Mouse (Mus musculus): ENCODE measurements around the gene Vmn1r55. TPM values are rescaled to one million over a fixed set of nuclear protein-coding genes. Genes with fewer than 3 reads are reported as not detected.

Vmn1r55 gene
- total and polyA plus RNA-seq, 3 experiments = 0.01 TPM; not detected in 2

DNA sequence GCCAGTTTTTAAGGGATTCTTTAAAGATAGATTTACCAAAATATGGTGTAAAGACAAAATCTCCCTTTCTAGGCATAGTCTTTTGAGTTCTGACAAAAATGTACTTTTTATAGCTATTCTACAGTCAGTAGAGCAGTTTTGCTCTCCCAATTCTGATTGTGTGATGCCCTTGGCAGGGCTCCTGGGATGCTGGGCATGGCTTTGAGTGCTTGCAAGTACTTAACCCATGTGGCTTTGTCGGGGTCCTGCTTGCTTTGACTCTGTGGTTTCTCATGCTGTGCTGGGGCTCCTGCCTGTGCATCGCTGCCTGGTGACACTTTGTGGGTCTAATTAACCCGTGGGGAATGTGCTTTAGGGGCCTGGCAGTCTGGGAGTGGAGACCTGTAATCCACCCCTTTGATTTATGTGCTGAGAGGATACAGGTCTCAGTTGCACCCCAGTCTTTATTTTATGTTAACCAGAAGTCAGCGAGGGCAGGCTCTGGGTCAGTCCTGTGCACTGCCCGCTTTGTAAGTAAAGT lies 62.5 kb downstream of the Vmn1r55 start:
- peaks cover 85% of the 10 kb centered on the region for H3K79me2 ChIP-seq (replicated peaks; ENCODE audit: control insufficient read depth, extremely low read depth, insufficient read depth, poor library complexity, severe bottlenecking)
- H3K9me3 ChIP-seq (replicated peaks; ENCODE audit: low read length) = no peaks in the 10 kb centered on the region
- dilution Hi-C loops (cut with MboI; ENCODE audit: extremely low pct_ligation_motif_present, extremely low pct_unique_long_range_greater_than_20kb, low sequenced_read_pairs) = no loop called here
- no peak for DNase-seq (ENCODE audit: extremely low read depth)
- no peak overlapping the region for H3K9ac ChIP-seq (ENCODE audit: insufficient read depth, low read depth)
- H3K27me3 ChIP-seq (replicated peaks) = no peaks in the 10 kb centered on the region
- H3K36me3 ChIP-seq (replicated peaks in 1 of 2; ENCODE audit: control insufficient read depth in 1 of 2, insufficient read depth in 1 of 2, low read length in 1 of 2) = peaks cover 57 to 77% of the 10 kb centered on the region in 2 experiments
- no peak overlapping the region for H3K4me3 ChIP-seq (replicated peaks in 1 of 3; ENCODE audit: low read depth in 2 of 3, low read length in 2 of 3, poor library complexity in 1 of 3)
- no peak for TF ChIP-seq MXI1 (IDR thresholded peaks at IDR 0.05; ENCODE audit: low read depth, low read length)
- TF ChIP-seq UBTF (IDR thresholded peaks at IDR 0.05; ENCODE audit: low read depth, low read length) = no peak
- no peak for TF ChIP-seq TBP (conservative IDR thresholded peaks at IDR 0.05; ENCODE audit: low read depth, low read length)
- TF ChIP-seq CHD2 (IDR thresholded peaks at IDR 0.05; ENCODE audit: low read length) = no peak
- TF ChIP-seq JUND (conservative IDR thresholded peaks at IDR 0.05; ENCODE audit: low read depth, low read length) = no peak
- no peak for TF ChIP-seq USF2 (conservative IDR thresholded peaks at IDR 0.05; ENCODE audit: low read depth, low read length)
- TF ChIP-seq POLR2A (IDR thresholded peaks at IDR 0.05; ENCODE audit: low read depth, low read length) = no peak
- TF ChIP-seq MEF2A (IDR thresholded peaks at IDR 0.05; ENCODE audit: borderline replicate concordance, low read depth, low read length) = no peak
- TF ChIP-seq PAX5 (IDR thresholded peaks at IDR 0.05; ENCODE audit: low read length) = no peak
- no peak for TF ChIP-seq ETS1 (conservative IDR thresholded peaks at IDR 0.05; ENCODE audit: low read depth, low read length)
- TF ChIP-seq MYC (IDR thresholded peaks at IDR 0.05; ENCODE audit: low read depth, low read length) = no peak
- TF ChIP-seq IRF4 (IDR thresholded peaks at IDR 0.05; ENCODE audit: low read depth, low read length) = no peak
- no peak for TF ChIP-seq RCOR1 (conservative IDR thresholded peaks at IDR 0.05; ENCODE audit: low read depth, low read length)
- no peak for TF ChIP-seq E2F4 (IDR thresholded peaks at IDR 0.05; ENCODE audit: insufficient replicate concordance, low read depth, low read length)
- TF ChIP-seq ZC3H11A (IDR thresholded peaks at IDR 0.05; ENCODE audit: low read depth, low read length) = no peak
- no peak for TF ChIP-seq RAD21 (IDR thresholded peaks at IDR 0.05; ENCODE audit: low read depth, low read length)
- TF ChIP-seq ELF1 (IDR thresholded peaks at IDR 0.05; ENCODE audit: low read depth, low read length) = no peak
- no peak overlapping the region for H3K27ac ChIP-seq (ENCODE audit: insufficient read depth, low read depth)
- no peak overlapping the region for H3K4me2 ChIP-seq (ENCODE audit: insufficient read depth, low read depth, poor library complexity, severe bottlenecking)
- peaks cover 7 to 48% of the 10 kb centered on the region in 2 experiments for H3K4me1 ChIP-seq (ENCODE audit: control insufficient read depth in 1 of 2, insufficient read depth in 2 of 2)
- in situ Hi-C loops (cut with MboI; ENCODE audit: low pct_ligation_motif_present, low pct_unique_long_range_greater_than_20kb, low sequenced_read_pairs) = no loop called here

GRCm38 (mm10) chr7:5085512-5085911 lies 64.0 kb downstream of the Vmn1r55 start:
- Histone ChIP-seq H3K36me3 (replicated peaks in 1 of 2; ENCODE audit: control insufficient read depth in 1 of 2, insufficient read depth in 1 of 2, low read length in 1 of 2) (peaks cover 44 to 64% of the 10 kb centered on the region in 2 experiments), H3K27me3 (replicated peaks) (no peaks in the 10 kb centered on the region), H3K4me1 (ENCODE audit: control insufficient read depth in 1 of 2, insufficient read depth in 2 of 2) (peaks cover 7 to 50% of the 10 kb centered on the region in 2 experiments), H3K4me2 (ENCODE audit: insufficient read depth, low read depth, poor library complexity, severe bottlenecking) (peak overlapping the region; percentile 30), H3K79me2 (replicated peaks; ENCODE audit: control insufficient read depth, extremely low read depth, insufficient read depth, poor library complexity, severe bottlenecking) (peaks cover 86% of the 10 kb centered on the region), H3K9ac (ENCODE audit: insufficient read depth, low read depth) (peak overlapping the region; percentile 61; the same call in 1 of the 2 replicates), H3K27ac (ENCODE audit: insufficient read depth, low read depth) (no peak overlapping the region), H3K9me3 (replicated peaks; ENCODE audit: low read length) (no peaks in the 10 kb centered on the region), H3K4me3 (replicated peaks in 1 of 3; ENCODE audit: low read depth in 2 of 3, low read length in 2 of 3, poor library complexity in 1 of 3) (no peak overlapping the region)
- no peak for DNase-seq (ENCODE audit: extremely low read depth)
- dilution Hi-C loops (cut with MboI; ENCODE audit: extremely low pct_ligation_motif_present, extremely low pct_unique_long_range_greater_than_20kb, low sequenced_read_pairs) (no loop called here), in situ Hi-C loops (cut with MboI; ENCODE audit: low pct_ligation_motif_present, low pct_unique_long_range_greater_than_20kb, low sequenced_read_pairs) (no loop called here)
- TF ChIP-seq USF2 (conservative IDR thresholded peaks at IDR 0.05; ENCODE audit: low read depth, low read length) (no peak), CHD2 (IDR thresholded peaks at IDR 0.05; ENCODE audit: low read length) (no peak), RAD21 (IDR thresholded peaks at IDR 0.05; ENCODE audit: low read depth, low read length) (no peak), ZNF384 (IDR thresholded peaks at IDR 0.05; ENCODE audit: low read depth, low read length) (no peak), ELF1 (IDR thresholded peaks at IDR 0.05; ENCODE audit: low read depth, low read length) (no peak), SMC3 (IDR thresholded peaks at IDR 0.05; ENCODE audit: low read depth, low read length) (no peak), RCOR1 (conservative IDR thresholded peaks at IDR 0.05; ENCODE audit: low read depth, low read length) (no peak), ZC3H11A (IDR thresholded peaks at IDR 0.05; ENCODE audit: low read depth, low read length) (no peak), JUND (conservative IDR thresholded peaks at IDR 0.05; ENCODE audit: low read depth, low read length) (no peak), HCFC1 (IDR thresholded peaks at IDR 0.05; ENCODE audit: low read depth, low read length) (no peak), NELFE (IDR thresholded peaks at IDR 0.05; ENCODE audit: low read depth, low read length) (no peak), MAFK (IDR thresholded peaks at IDR 0.05; ENCODE audit: insufficient replicate concordance, low read length) (no peak), ETS1 (conservative IDR thresholded peaks at IDR 0.05; ENCODE audit: low read depth, low read length) (no peak), MAZ (IDR thresholded peaks at IDR 0.05; ENCODE audit: low read depth, low read length) (no peak), IRF4 (IDR thresholded peaks at IDR 0.05; ENCODE audit: low read depth, low read length) (no peak), ZKSCAN1 (IDR thresholded peaks at IDR 0.05; ENCODE audit: borderline replicate concordance, low read depth, low read length) (no peak), EP300 (IDR thresholded peaks at IDR 0.05; ENCODE audit: low read length) (no peak), KAT2A (IDR thresholded peaks at IDR 0.05; ENCODE audit: insufficient replicate concordance, low read length) (no peak), POLR2A (IDR thresholded peaks at IDR 0.05; ENCODE audit: low read depth, low read length) (no peak)
